Mouse (Mus musculus): Measurements from ENCODE around the gene Cpd.

Gene Cpd

GRCm38 (mm10) chr11:76846878-76847222 lies at the start of gene Cpd:
TSS of gene Cpd (minus strand) at chr11:76847018.
- DNase-seq (ENCODE audit: low spot score), result peak; percentile 98

- peak; percentile 45 for DNase-seq (ENCODE audit: low spot score)
Measured at GRCm38 (mm10) chr11:76896360-76896759, 49.5 kb upstream of the Cpd start.

- peak; percentile 76 for DNase-seq (ENCODE audit: low spot score)
Measured at GRCm38 (mm10) chr11:76894240-76894639, 47.4 kb upstream of the Cpd start.

- DNase-seq (ENCODE audit: low spot score), result peak; percentile 73
Measured at GRCm38 (mm10) chr11:76893570-76893969, 46.8 kb upstream of the Cpd start.

- no peak for DNase-seq (ENCODE audit: low spot score)
Measured at GRCm38 (mm10) chr11:76892972-76893371, 46.2 kb upstream of the Cpd start.

GRCm38 (mm10) chr11:76891738-76892349 lies 45.0 kb upstream of the Cpd start:
- no peak for DNase-seq (ENCODE audit: low spot score)

- DNase-seq (ENCODE audit: low spot score), result no peak
Measured at GRCm38 (mm10) chr11:76891171-76891570, 44.4 kb upstream of the Cpd start.

- DNase-seq (ENCODE audit: low spot score), result peak; percentile 65
Measured at GRCm38 (mm10) chr11:76889339-76890164, 42.7 kb upstream of the Cpd start.

GRCm38 (mm10) chr11:76884451-76884850 lies 37.6 kb upstream of the Cpd start:
- DNase-seq (ENCODE audit: low spot score), result no peak

GRCm38 (mm10) chr11:76879816-76880215 lies 33.0 kb upstream of the Cpd start:
- DNase-seq (ENCODE audit: low spot score), result no peak

- no peak for DNase-seq (ENCODE audit: low spot score)
Measured at GRCm38 (mm10) chr11:76874766-76875165, 27.9 kb upstream of the Cpd start.

- no peak for DNase-seq (ENCODE audit: low spot score)
Measured at GRCm38 (mm10) chr11:76873865-76874264, 27.0 kb upstream of the Cpd start.

GRCm38 (mm10) chr11:76872556-76873234 lies 25.9 kb upstream of the Cpd start:
- DNase-seq (ENCODE audit: low spot score), result no peak

GRCm38 (mm10) chr11:76861185-76861584 lies 14.4 kb upstream of the Cpd start:
- no peak for DNase-seq (ENCODE audit: low spot score)

- DNase-seq (ENCODE audit: low spot score), result no peak
Measured at GRCm38 (mm10) chr11:76859261-76859660, 12.4 kb upstream of the Cpd start.

- DNase-seq (ENCODE audit: low spot score), result no peak
Measured at GRCm38 (mm10) chr11:76858781-76859180, 12.0 kb upstream of the Cpd start.

- peak; percentile 23 for DNase-seq (ENCODE audit: low spot score)
Measured at GRCm38 (mm10) chr11:76857111-76857510, 10.3 kb upstream of the Cpd start.

GRCm38 (mm10) chr11:76856601-76857000 lies 9.8 kb upstream of the Cpd start:
- no peak for DNase-seq (ENCODE audit: low spot score)

GRCm38 (mm10) chr11:76854475-76855341 lies 7.9 kb upstream of the Cpd start:
- DNase-seq (ENCODE audit: low spot score), result no peak

GRCm38 (mm10) chr11:76851512-76851911 lies 4.7 kb upstream of the Cpd start:
- DNase-seq (ENCODE audit: low spot score), result no peak

- DNase-seq (ENCODE audit: low spot score), result no peak
Measured at GRCm38 (mm10) chr11:76849596-76849995, 2.8 kb upstream of the Cpd start.

GRCm38 (mm10) chr11:76848081-76848480 lies 1.3 kb upstream of the Cpd start:
- DNase-seq (ENCODE audit: low spot score), result no peak
